Mouse (Mus musculus): Measurements from ENCODE around the gene Fnbp4. TPM values are rescaled to one million over a fixed set of nuclear protein-coding genes. Genes with fewer than 3 reads are reported as not detected.

Gene Fnbp4
- 67.0 and 71.5 TPM in 2 replicates for polyA plus RNA-seq (2015; fragmentation: Nextera tagmentation; extraction: Ambion mirVana)

- Histone ChIP-seq H3K27me3 (replicated peaks) (no peaks in the 10 kb centered on the region), H3K36me3 (peaks cover 11% of the 10 kb centered on the region), H3K27ac (peak within 1 kb of the TSS; percentile 98), H3K9ac (peak within 1 kb of the TSS; percentile 96), H3K9me3 (no peaks in the 10 kb centered on the region), H3K4me1 (replicated peaks) (peaks cover 11% of the 10 kb centered on the region; the same call in 1 of the 2 replicates), H3K4me3 (replicated peaks) (peak within 1 kb of the TSS; percentile 93), H3K4me2 (replicated peaks) (peak within 1 kb of the TSS; percentile 64)
- WGBS = under 1% methylated on average over 44 of the region's 44 CpGs
- peak; percentile 99 for ATAC-seq
Measured at GRCm38 (mm10) chr2:90745053-90745678, at the start of gene Fnbp4. Gene Fnbp4 (plus strand): TSS chr2:90745370.

DNA sequence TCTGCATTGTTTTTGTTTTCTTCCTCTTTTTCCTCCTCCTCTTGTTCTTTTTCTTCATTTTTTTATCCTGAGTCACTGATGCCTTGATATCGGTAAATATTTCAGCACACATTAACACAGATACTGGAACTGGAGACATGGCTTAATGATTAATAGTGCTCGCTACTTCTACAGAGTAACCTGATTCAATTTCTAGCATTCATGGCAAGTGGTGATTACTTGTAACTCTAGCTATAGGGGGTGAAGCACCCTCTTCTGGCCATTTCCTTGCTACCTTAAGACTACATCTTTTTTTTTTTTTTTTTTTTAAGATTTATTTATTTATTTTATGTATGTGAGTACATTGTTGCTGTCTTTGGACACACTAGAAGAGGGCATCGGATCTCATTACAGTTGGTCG is 44.2 kb upstream of the Fnbp4 start:
- no peak overlapping the region for H3K9ac ChIP-seq
- H3K36me3 ChIP-seq = peaks cover 27% of the 10 kb centered on the region
- no peaks in the 10 kb centered on the region for H3K4me1 ChIP-seq (replicated peaks)
- ATAC-seq = peak; percentile 61; the same call in 1 of the 2 replicates
- H3K4me2 ChIP-seq (replicated peaks) = no peak overlapping the region
- 78% methylated on average over 4 of the region's 4 CpGs for WGBS
- no peak overlapping the region for H3K4me3 ChIP-seq (replicated peaks)
- H3K27me3 ChIP-seq (replicated peaks) = no peaks in the 10 kb centered on the region
- H3K27ac ChIP-seq = no peak overlapping the region
- H3K9me3 ChIP-seq = no peaks in the 10 kb centered on the region

GRCm38 (mm10) chr2:90708548-90708947 is 36.6 kb upstream of the Fnbp4 start:
- Histone ChIP-seq H3K27me3 (replicated peaks) (no peaks in the 10 kb centered on the region), H3K36me3 (peaks cover 36% of the 10 kb centered on the region), H3K9me3 (no peaks in the 10 kb centered on the region), H3K4me2 (replicated peaks) (no peak overlapping the region), H3K27ac (no peak overlapping the region), H3K4me1 (replicated peaks) (no peaks in the 10 kb centered on the region), H3K9ac (no peak overlapping the region), H3K4me3 (replicated peaks) (no peak overlapping the region)
- no peak for ATAC-seq
- WGBS = 93% methylated on average over 1 of the region's 1 CpGs

GRCm38 (mm10) chr2:90715555-90716092 is 29.5 kb upstream of the Fnbp4 start:
- Histone ChIP-seq H3K4me1 (replicated peaks) (no peaks in the 10 kb centered on the region), H3K36me3 (peaks cover 22% of the 10 kb centered on the region), H3K4me3 (replicated peaks) (no peak overlapping the region), H3K27me3 (replicated peaks) (no peaks in the 10 kb centered on the region), H3K9ac (no peak overlapping the region), H3K9me3 (no peaks in the 10 kb centered on the region), H3K27ac (no peak overlapping the region), H3K4me2 (replicated peaks) (no peak overlapping the region)
- 94% methylated on average over 7 of the region's 7 CpGs for WGBS
- ATAC-seq = peak; percentile 62; the same call in 1 of the 2 replicates

DNA sequence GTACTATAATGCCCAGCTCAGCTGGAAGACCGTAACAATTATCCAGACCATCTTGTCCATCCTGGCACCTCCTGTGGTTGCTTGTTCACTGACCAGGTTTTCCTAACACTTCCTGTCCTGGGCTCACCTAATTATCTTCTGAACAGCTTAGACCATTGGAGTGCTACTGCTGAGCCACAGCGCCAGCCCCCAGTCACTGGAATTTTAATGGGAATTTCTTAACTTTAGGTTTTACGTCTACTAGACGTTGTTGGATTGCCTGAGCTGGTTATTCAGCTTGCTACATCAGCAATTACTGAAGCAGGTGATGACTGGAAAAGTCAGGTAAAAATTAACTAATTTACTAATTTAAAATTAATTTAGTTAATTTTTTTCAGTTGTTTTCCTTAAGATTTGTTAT is 27.8 kb upstream of the Fnbp4 start:
- Histone ChIP-seq H3K4me1 (replicated peaks) (no peaks in the 10 kb centered on the region), H3K4me3 (replicated peaks) (no peak overlapping the region), H3K27ac (no peak overlapping the region), H3K9me3 (no peaks in the 10 kb centered on the region), H3K36me3 (peaks cover 24% of the 10 kb centered on the region; the same call in 1 of the 2 replicates), H3K27me3 (replicated peaks) (no peaks in the 10 kb centered on the region), H3K9ac (no peak overlapping the region), H3K4me2 (replicated peaks) (no peak overlapping the region)
- WGBS = 91% methylated on average over 4 of the region's 4 CpGs
- no peak for ATAC-seq

DNA sequence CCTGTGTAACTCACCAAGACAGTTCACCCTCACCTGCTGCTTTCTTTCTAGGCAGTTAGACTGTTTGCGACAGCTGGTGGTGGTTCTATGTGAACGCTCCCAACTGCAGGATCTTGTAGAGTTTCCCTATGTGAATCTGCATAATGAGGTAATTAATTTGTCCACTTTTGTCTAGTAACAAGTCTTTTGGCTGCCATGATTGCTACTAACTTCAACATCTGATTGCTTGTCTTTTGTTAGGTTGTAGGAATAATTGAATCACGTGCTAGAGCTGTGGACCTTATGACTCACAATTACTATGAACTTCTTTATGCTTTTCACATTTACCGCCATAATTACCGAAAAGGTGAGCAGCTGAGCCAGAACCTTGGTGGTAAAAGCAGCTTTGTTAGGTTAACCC is 27.2 kb upstream of the Fnbp4 start:
- Histone ChIP-seq H3K27ac (no peak overlapping the region), H3K4me2 (replicated peaks) (no peak overlapping the region), H3K4me3 (replicated peaks) (no peak overlapping the region), H3K36me3 (peaks cover 22% of the 10 kb centered on the region; the same call in 1 of the 2 replicates), H3K4me1 (replicated peaks) (no peaks in the 10 kb centered on the region), H3K9me3 (no peaks in the 10 kb centered on the region), H3K27me3 (replicated peaks) (no peaks in the 10 kb centered on the region), H3K9ac (no peak overlapping the region)
- WGBS = 94% methylated on average over 5 of the region's 5 CpGs
- no peak for ATAC-seq

DNA sequence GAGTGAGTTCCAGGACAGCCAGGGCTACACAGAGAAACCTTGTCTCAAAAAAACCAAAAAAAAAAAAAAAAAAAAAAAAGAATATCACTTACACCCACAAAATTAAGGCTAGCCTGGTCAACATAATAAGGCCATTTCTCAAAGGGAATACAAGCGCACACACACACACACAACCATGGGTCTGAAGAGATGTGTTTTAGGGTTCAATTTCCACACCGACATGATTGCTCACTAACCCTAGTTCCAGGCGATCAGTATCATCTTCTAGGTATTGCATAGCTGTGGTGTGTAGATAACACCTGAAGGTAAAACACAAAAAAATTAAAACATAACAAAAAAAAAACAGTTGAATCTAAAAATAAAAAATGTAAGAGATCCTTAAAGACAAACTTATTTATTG is 18.4 kb upstream of the Fnbp4 start:
- Histone ChIP-seq H3K9me3 (no peaks in the 10 kb centered on the region), H3K4me1 (replicated peaks) (no peaks in the 10 kb centered on the region), H3K27ac (no peak overlapping the region), H3K4me2 (replicated peaks) (no peak overlapping the region), H3K27me3 (replicated peaks) (no peaks in the 10 kb centered on the region), H3K9ac (no peak overlapping the region), H3K36me3 (peaks cover 23% of the 10 kb centered on the region), H3K4me3 (replicated peaks) (no peak overlapping the region)
- ATAC-seq = no peak
- 93% methylated on average over 3 of the region's 3 CpGs for WGBS

DNA sequence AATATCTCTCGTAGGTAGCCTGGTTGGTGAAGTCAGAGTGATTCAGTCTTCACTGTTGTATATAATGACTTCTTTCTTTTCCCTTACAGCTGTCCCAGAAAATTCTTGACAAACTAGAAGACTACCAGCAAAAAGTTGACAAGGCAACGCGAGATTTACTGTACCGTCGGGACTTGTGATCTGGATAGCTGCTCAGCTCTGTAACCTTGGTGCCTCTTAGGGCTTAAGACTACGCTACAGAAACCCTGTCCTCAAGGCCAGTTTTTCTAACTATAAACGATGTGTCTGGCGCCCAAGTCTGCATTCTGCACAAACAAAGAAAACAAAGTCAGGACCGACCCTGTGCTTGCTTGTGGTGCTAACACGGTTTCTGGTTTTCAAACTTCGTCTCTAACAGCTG is 9.8 kb upstream of the Fnbp4 start:
- Histone ChIP-seq H3K4me1 (replicated peaks) (no peaks in the 10 kb centered on the region), H3K27me3 (replicated peaks) (no peaks in the 10 kb centered on the region), H3K9ac (no peak overlapping the region), H3K9me3 (no peaks in the 10 kb centered on the region), H3K27ac (no peak overlapping the region), H3K4me2 (replicated peaks) (no peak overlapping the region), H3K4me3 (replicated peaks) (no peak overlapping the region), H3K36me3 (peaks cover 29% of the 10 kb centered on the region)
- ATAC-seq = no peak
- WGBS = 92% methylated on average over 11 of the region's 11 CpGs

- Histone ChIP-seq H3K9ac (no peak overlapping the region), H3K27ac (no peak overlapping the region), H3K9me3 (no peaks in the 10 kb centered on the region), H3K4me1 (replicated peaks) (no peaks in the 10 kb centered on the region), H3K4me2 (replicated peaks) (no peak overlapping the region), H3K36me3 (peaks cover 19% of the 10 kb centered on the region), H3K4me3 (replicated peaks) (no peak overlapping the region), H3K27me3 (replicated peaks) (no peaks in the 10 kb centered on the region)
- no peak for ATAC-seq
- 87% methylated on average over 3 of the region's 3 CpGs for WGBS
Measured at GRCm38 (mm10) chr2:90738801-90739200, 6.4 kb upstream of the Fnbp4 start.

GRCm38 (mm10) chr2:90739327-90739726 is 5.8 kb upstream of the Fnbp4 start:
- Histone ChIP-seq H3K4me2 (replicated peaks) (no peak overlapping the region), H3K4me1 (replicated peaks) (no peaks in the 10 kb centered on the region), H3K36me3 (peaks cover 19% of the 10 kb centered on the region), H3K27ac (no peak overlapping the region), H3K4me3 (replicated peaks) (no peak overlapping the region), H3K9me3 (no peaks in the 10 kb centered on the region), H3K9ac (no peak overlapping the region), H3K27me3 (replicated peaks) (no peaks in the 10 kb centered on the region)
- WGBS = 83% methylated on average over 3 of the region's 3 CpGs
- no peak for ATAC-seq

- Histone ChIP-seq H3K4me1 (replicated peaks) (no peaks in the 10 kb centered on the region), H3K4me3 (replicated peaks) (no peak overlapping the region), H3K9ac (no peak overlapping the region), H3K27ac (no peak overlapping the region), H3K27me3 (replicated peaks) (no peaks in the 10 kb centered on the region), H3K36me3 (peaks cover 13% of the 10 kb centered on the region), H3K4me2 (replicated peaks) (no peak overlapping the region), H3K9me3 (no peaks in the 10 kb centered on the region)
- WGBS = 73% methylated on average over 5 of the region's 5 CpGs
- ATAC-seq = peak; percentile 59; the same call in 1 of the 2 replicates
Measured at GRCm38 (mm10) chr2:90739921-90740320, 5.2 kb upstream of the Fnbp4 start.

DNA sequence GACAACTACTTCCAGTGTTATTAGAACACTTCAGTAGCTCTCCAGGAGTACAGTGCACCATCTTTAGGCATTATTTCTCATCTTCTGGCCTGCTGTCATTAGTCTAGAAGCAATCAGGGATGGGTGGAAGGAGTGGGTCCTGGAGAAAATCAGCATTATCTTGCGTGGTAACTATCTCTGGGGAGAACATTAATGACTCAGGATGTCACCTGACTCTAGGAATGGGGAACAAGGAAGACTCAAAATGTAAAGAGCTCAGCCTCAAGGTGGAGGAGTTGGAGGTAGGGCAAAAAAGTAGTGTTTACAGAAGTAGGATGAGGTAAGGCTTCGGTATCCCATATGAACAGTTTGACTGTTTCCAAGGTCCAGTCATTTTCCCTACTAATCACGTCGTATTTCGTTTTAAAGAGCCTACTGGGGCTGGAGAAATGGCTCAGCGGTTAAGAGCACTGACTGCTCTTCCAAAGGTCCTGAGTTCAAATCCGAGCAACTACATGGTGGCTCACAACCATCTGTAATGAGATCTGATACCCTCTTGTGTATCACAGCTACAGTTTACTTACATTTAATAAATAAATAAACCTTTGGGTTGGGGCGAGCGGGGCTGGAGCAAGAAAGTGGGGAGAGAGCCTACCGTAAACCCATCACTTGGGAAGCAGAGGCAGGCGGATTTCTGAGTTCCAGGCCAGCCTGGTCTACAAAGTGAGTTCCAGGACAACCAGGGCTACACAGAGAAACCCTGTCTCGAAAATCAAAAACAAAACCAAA is 701 bp upstream of the Fnbp4 start:
- ATAC-seq = peak; percentile 0; the same call in 1 of the 2 replicates
- no peaks in the 10 kb centered on the region for H3K9me3 ChIP-seq
- peak overlapping the region; percentile 61 for H3K27ac ChIP-seq
- peaks cover 9% of the 10 kb centered on the region for H3K36me3 ChIP-seq
- no peaks in the 10 kb centered on the region for H3K27me3 ChIP-seq (replicated peaks)
- H3K4me1 ChIP-seq (replicated peaks) = peaks cover 11% of the 10 kb centered on the region; the same call in 1 of the 2 replicates
- peak overlapping the region; percentile 93 for H3K4me3 ChIP-seq (replicated peaks)
- H3K4me2 ChIP-seq (replicated peaks) = peak overlapping the region; percentile 55
- WGBS = 57% methylated on average over 12 of the region's 12 CpGs
- H3K9ac ChIP-seq = no peak overlapping the region

Data from intestine, embryonic 15.5 days (tissue).